Mouse (Mus musculus) myocyte (in vitro differentiated cells): ENCODE results near the gene Anxa8. TPM values are rescaled to one million over a fixed set of nuclear protein-coding genes. Genes with fewer than 3 reads are reported as not detected.

ENCODE experiments used
- H3K27me3 ChIP-seq: one replicate; pipeline ENCODE4 v1.6.1; 2011; ENCODE audit not compliant: control insufficient read depth, insufficient read depth, insufficient read length
- H3K36me3 ChIP-seq: one replicate; pipeline ENCODE4 v1.6.1; 2011; ENCODE audit not compliant: control insufficient read depth, insufficient read depth
- H3K4me2 ChIP-seq: one replicate; pipeline ENCODE4 v1.6.1; 2011; ENCODE audit warnings: low read depth, control low read depth
- H3K4me3 ChIP-seq: one replicate; pipeline ENCODE4 v1.5.1; 2011; ENCODE audit warnings: mild to moderate bottlenecking, control low read depth, moderate library complexity
- H3K79me2 ChIP-seq: one replicate; pipeline ENCODE4 v1.6.1; 2011; ENCODE audit not compliant: control insufficient read depth, insufficient read depth
- H3ac ChIP-seq: one replicate; pipeline ENCODE4 v1.6.1; 2011; ENCODE audit not compliant: control insufficient read depth, insufficient read length
- CEBPB ChIP-seq: IDR thresholded peaks from 2 replicates; pipeline ENCODE4 v1.6.1; 2011; ENCODE audit warnings: mild to moderate bottlenecking, moderate library complexity; ENCODE audit not compliant: poor library complexity, insufficient read depth, severe bottlenecking
- E2F4 ChIP-seq: IDR thresholded peaks from one replicate; pipeline ENCODE4 v1.6.1; 2011; ENCODE audit warnings: mild to moderate bottlenecking, control low read depth, moderate library complexity; ENCODE audit not compliant: insufficient read depth
- MAX ChIP-seq: IDR thresholded peaks from one replicate; pipeline ENCODE4 v1.6.1; 2011; ENCODE audit warnings: low read depth, mild to moderate bottlenecking, control low read depth
- MYOD1 ChIP-seq, 3 experiments: IDR thresholded peaks; one replicate each; pipeline ENCODE4 v1.6.1; 2011; ENCODE audit warnings: control low read depth in 2 of 3, low read depth in 2 of 3, mild to moderate bottlenecking in 2 of 3, moderate library complexity in 1 of 3; ENCODE audit not compliant: insufficient read length in 2 of 3, control insufficient read depth in 1 of 3
- MYOG ChIP-seq, 3 experiments: IDR thresholded peaks; one replicate each; pipeline ENCODE4 v1.6.1; 2011; ENCODE audit warnings: control low read depth in 2 of 3, low read depth in 2 of 3, mild to moderate bottlenecking in 2 of 3; ENCODE audit not compliant: insufficient read length in 2 of 3, control insufficient read depth in 1 of 3, insufficient read depth in 1 of 3
- POLR2A ChIP-seq: IDR thresholded peaks from one replicate; pipeline ENCODE4 v1.6.1; 2011; ENCODE audit warnings: low read depth, mild to moderate bottlenecking, control low read depth, moderate library complexity; ENCODE audit not compliant: insufficient read length
- POLR2AphosphoS2 ChIP-seq: IDR thresholded peaks from one replicate; pipeline ENCODE4 v1.6.1; 2011; ENCODE audit warnings: low read depth, control low read depth; ENCODE audit not compliant: insufficient read length
- REST ChIP-seq: IDR thresholded peaks from one replicate; pipeline ENCODE4 v1.6.1; 2011; ENCODE audit warnings: mild to moderate bottlenecking, control low read depth, moderate library complexity; ENCODE audit not compliant: insufficient read depth, insufficient read length
- SRF ChIP-seq: IDR thresholded peaks from one replicate; pipeline ENCODE4 v1.6.1; 2011; ENCODE audit warnings: low read depth; ENCODE audit not compliant: control insufficient read depth, insufficient read length
- TCF12 ChIP-seq: IDR thresholded peaks from one replicate; pipeline ENCODE4 v1.6.1; 2011; ENCODE audit warnings: mild to moderate bottlenecking, control low read depth; ENCODE audit not compliant: poor library complexity, insufficient read depth, severe bottlenecking
- TCF3 ChIP-seq: IDR thresholded peaks from one replicate; pipeline ENCODE4 v1.6.1; 2011; ENCODE audit warnings: low read depth, control low read depth; ENCODE audit not compliant: insufficient read length
- USF1 ChIP-seq: IDR thresholded peaks from one replicate; pipeline ENCODE4 v1.6.1; 2011; ENCODE audit warnings: low read depth, mild to moderate bottlenecking, control low read depth, moderate library complexity
- polyA plus RNA-seq: library from polyadenylated mRNA; unstranded; fragments of >200 nt; fragmentation: generic; extraction: Trizol; gene quantifications from one replicate; pipeline ENCODE4 v1.2.1, GENCODE M21; 2012; ENCODE audit warnings: missing spikeins

The Anxa8 gene
- polyA plus RNA-seq, 1 experiment, result 85.0 TPM

DNA sequence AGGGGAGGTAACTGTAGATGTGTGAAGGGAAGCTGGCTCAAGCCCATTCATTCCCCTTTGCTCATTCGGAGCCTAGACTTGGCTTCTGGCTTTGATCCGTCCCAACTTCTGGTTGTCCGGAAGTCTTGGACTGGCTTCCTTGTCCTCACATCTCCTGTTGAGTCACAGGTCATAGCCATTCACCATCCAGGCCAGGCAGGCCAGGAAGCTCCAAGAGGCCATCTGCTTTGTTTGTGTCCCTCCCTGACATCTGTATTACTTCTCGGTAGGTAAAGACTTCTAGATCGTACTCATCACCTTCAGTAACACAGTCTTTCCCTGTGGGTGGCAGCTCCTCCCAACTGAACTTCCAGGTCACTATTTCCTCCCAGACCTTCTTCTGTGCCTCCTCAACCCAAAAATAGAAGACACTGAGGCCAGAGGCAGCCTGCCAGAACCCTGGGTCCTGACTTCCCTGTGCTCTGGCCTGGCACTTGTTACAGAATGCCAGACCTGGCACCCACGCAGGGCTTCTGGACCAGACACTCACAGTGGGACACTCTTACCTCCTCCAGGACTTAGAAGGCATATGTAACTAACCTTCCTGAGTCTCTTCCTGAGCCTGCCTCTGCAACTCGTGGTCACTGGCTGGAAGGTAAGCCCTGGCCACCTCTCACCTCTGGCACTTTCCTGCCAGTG lies 33.4 kb downstream of the Anxa8 start:
- TF ChIP-seq USF1 (no peak), MYOG (IDR thresholded peaks at IDR 0.05; ENCODE audit: control insufficient read depth in 1 of 3, insufficient read depth in 1 of 3, insufficient read length in 2 of 3, low read depth in 2 of 3) (no peak), TCF3 (no peak), MAX (no peak), MYOD1 (IDR thresholded peaks at IDR 0.05; ENCODE audit: control insufficient read depth in 1 of 3, insufficient read length in 2 of 3, low read depth in 2 of 3) (no peak), POLR2AphosphoS2 (no peak), TCF12 (no peak), REST (no peak), POLR2A (no peak), SRF (no peak), E2F4 (no peak), CEBPB (no peak)
- Histone ChIP-seq H3K4me3 (no peak overlapping the region), H3K79me2 (no peaks in the 10 kb centered on the region), H3K27me3 (no peaks in the 10 kb centered on the region), H3K36me3 (no peaks in the 10 kb centered on the region), H3ac (no peak overlapping the region), H3K4me2 (no peak overlapping the region)

DNA sequence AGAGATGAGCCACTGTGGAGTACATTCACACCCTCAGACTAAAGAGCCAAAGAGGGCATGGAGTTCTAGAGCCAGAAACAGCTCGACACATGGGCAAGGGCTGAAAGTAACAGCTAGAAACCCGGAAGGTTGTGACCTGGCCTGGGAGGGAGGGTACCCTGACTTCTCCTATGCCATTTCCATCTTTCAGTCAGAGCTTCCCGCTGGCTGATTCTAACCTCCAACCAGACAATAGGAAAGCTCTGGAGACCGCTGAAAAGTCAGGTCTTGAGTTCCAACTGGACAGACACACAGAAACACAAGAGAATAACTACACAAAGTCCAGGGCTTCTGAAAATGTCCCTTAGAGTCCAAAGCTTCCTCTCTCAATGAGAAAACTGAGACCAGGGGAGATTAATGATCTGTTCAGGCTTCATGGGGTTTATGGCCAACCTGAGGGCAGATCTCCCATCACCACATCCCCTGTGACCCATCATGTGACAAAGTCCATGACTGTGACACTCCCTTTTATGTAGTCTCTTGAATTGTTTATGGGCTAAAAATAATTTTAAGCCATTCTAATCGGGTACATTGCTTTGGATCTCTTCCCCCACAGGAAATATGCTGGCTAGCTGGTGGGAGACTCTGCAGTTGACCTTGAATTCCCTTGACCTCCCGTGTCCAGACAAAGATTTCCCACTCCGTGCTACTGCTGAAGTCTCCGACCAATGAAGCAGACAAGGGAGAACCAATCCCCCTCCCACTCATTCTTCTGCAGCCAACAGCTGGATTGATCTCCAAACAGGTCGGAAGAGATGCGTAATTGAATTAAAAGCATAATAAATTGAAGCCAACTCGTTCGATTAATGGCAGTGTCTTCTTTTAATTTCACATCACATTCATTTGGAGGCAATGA lies 34.5 kb downstream of the Anxa8 start:
- Histone ChIP-seq H3K4me3 (no peak overlapping the region), H3K79me2 (no peaks in the 10 kb centered on the region), H3ac (no peak overlapping the region), H3K4me2 (no peak overlapping the region), H3K36me3 (no peaks in the 10 kb centered on the region), H3K27me3 (no peaks in the 10 kb centered on the region)
- no peak for TF ChIP-seq USF1
- no peak for TF ChIP-seq CEBPB
- no peak for TF ChIP-seq MAX
- no peak for TF ChIP-seq TCF3
- TF ChIP-seq POLR2AphosphoS2, result no peak
- TF ChIP-seq MYOG (IDR thresholded peaks at IDR 0.05; ENCODE audit: control insufficient read depth in 1 of 3, insufficient read depth in 1 of 3, insufficient read length in 2 of 3, low read depth in 2 of 3), result no peak
- no peak for TF ChIP-seq E2F4
- TF ChIP-seq TCF12, result no peak
- TF ChIP-seq MYOD1 (IDR thresholded peaks at IDR 0.05; ENCODE audit: control insufficient read depth in 1 of 3, insufficient read length in 2 of 3, low read depth in 2 of 3), result no peak
- no peak for TF ChIP-seq SRF
- no peak for TF ChIP-seq REST
- no peak for TF ChIP-seq POLR2A

DNA sequence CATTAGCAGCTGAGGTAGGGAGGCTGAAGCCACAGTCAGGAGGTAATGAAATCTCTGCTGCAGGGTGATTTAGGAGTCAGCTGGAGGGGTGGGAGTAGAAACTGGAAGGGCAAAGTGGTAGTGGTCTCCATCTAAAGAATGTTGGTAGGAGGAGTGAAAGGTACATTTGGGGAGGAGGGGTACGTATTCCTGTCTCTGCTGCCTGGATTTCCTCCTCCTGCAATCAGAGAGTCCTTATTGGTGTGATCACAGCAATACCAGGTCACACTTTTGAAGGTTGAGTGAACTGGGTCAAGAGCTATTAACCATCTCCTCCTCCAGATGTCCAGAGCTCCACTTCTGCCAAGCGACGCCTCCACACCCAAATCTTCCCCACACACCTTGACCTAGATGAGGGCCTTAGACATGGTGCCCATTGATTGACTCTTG lies 35.2 kb downstream of the Anxa8 start:
- TF ChIP-seq POLR2A (no peak), TCF3 (no peak), USF1 (no peak), SRF (no peak), MYOG (IDR thresholded peaks at IDR 0.05; ENCODE audit: control insufficient read depth in 1 of 3, insufficient read depth in 1 of 3, insufficient read length in 2 of 3, low read depth in 2 of 3) (no peak), REST (no peak), MAX (no peak), E2F4 (no peak), POLR2AphosphoS2 (no peak), TCF12 (no peak), CEBPB (no peak), MYOD1 (IDR thresholded peaks at IDR 0.05; ENCODE audit: control insufficient read depth in 1 of 3, insufficient read length in 2 of 3, low read depth in 2 of 3) (no peak)
- H3K27me3 ChIP-seq, result no peaks in the 10 kb centered on the region
- H3ac ChIP-seq, result no peak overlapping the region
- no peak overlapping the region for H3K4me3 ChIP-seq
- no peaks in the 10 kb centered on the region for H3K36me3 ChIP-seq
- no peaks in the 10 kb centered on the region for H3K79me2 ChIP-seq
- H3K4me2 ChIP-seq, result no peak overlapping the region

DNA sequence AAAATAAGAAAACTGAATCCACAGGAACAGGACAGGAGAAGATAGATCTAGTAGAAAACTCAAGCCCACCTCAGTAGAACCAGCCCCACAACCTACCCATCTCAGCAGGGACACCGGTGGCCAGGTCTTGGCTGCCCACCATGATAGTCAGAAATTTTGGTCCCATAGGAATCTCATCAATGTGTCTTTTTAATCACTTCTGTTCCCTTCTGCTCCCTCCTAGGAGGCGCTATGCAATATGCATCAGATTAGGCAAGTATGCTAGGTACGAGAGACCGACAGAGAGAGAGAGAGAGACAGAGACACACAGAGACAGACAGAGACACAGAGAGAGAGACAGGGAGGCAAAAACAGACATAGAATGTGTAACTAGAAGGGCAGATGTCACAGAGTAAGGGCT lies 35.9 kb downstream of the Anxa8 start:
- TF ChIP-seq USF1 (no peak), REST (no peak), E2F4 (no peak), MYOD1 (IDR thresholded peaks at IDR 0.05; ENCODE audit: control insufficient read depth in 1 of 3, insufficient read length in 2 of 3, low read depth in 2 of 3) (no peak), TCF12 (no peak), MYOG (IDR thresholded peaks at IDR 0.05; ENCODE audit: control insufficient read depth in 1 of 3, insufficient read depth in 1 of 3, insufficient read length in 2 of 3, low read depth in 2 of 3) (no peak), TCF3 (no peak), SRF (no peak), POLR2AphosphoS2 (no peak), MAX (no peak), CEBPB (no peak), POLR2A (no peak)
- Histone ChIP-seq H3K4me3 (no peak overlapping the region), H3ac (no peak overlapping the region), H3K4me2 (no peak overlapping the region), H3K27me3 (no peaks in the 10 kb centered on the region), H3K79me2 (no peaks in the 10 kb centered on the region), H3K36me3 (no peaks in the 10 kb centered on the region)
